Mouse (Mus musculus) layer of hippocampus, adult 9-11 months (tissue): ENCODE data around the gene Gm17334.
"Not testable (repeated sequence)": the region's sequence is repeated elsewhere in the genome, so short reads cannot be mapped to it uniquely, and the experiment has no call there.

ENCODE experiments used
- DNase-seq: peaks from one replicate; pipeline ENCODE4 v3.0.0; 2022

The Gm17334 gene

GRCm38 (mm10) chr11:53770125-53770791 lies 2.7 kb downstream of the Gm17334 start:
- peak; percentile 61 for DNase-seq

DNA sequence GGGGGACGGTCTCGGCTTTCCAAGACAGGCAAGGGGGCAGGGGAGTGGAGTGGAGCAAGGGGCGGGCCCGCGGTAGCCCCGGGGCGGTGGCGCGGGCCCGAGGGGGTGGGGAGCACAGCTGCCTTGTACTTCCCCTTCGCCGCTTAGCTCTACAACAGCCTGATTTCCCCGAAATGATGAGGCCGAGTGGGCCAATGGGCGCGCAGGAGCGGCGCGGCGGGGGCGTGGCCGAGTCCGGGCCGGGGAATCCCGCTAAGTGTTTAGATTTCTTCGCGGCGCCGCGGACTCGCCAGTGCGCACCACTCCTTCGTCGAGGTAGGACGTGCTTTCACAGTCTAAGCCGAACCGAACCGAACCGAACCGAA lies 3.2 kb downstream of the Gm17334 start, which contains the start of gene Irf1:
Gene Irf1 (plus strand): TSS at position 255 of the 365 bp plus-strand sequence.
- peak; percentile 91 for DNase-seq

GRCm38 (mm10) chr11:53769185-53769576 lies 3.8 kb downstream of the Gm17334 start:
- no peak for DNase-seq

- no peak for DNase-seq
Observed at GRCm38 (mm10) chr11:53768422-53769184, 4.4 kb downstream of the Gm17334 start.

GRCm38 (mm10) chr11:53764581-53764980 lies 8.4 kb downstream of the Gm17334 start:
- DNase-seq: no peak

DNA sequence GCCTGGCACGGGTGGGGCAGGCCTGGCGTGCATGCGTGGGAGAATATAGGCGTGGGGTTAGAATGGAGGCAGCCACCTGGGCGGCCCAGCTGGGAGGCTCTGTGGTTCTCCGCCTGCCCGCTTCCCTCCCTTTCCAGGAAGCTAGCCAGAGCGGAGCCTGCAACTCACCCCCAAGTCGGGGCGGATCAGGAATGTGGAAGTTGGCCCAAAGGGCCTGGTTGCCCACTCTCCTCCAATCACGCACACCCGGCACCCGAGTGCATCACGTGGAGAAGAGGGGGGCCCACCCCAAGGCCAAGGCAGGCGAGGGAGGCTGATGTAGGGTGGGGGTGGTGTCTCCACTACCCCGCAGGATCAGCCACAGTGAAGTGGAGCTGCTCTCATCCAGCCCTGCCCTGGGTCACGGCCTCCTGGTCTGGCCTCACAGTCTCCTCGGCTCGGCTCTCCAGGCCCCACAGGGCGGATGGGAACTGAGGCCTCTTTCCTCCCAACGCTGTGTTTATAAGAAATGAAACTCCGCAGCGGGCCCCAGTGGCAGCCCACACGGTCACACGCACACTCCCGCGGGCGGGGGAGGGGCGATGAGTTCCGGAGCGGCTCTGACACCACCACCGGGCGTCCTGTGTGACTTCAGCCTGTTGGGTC lies 9.4 kb downstream of the Gm17334 start:
- DNase-seq: peak; percentile 89

DNA sequence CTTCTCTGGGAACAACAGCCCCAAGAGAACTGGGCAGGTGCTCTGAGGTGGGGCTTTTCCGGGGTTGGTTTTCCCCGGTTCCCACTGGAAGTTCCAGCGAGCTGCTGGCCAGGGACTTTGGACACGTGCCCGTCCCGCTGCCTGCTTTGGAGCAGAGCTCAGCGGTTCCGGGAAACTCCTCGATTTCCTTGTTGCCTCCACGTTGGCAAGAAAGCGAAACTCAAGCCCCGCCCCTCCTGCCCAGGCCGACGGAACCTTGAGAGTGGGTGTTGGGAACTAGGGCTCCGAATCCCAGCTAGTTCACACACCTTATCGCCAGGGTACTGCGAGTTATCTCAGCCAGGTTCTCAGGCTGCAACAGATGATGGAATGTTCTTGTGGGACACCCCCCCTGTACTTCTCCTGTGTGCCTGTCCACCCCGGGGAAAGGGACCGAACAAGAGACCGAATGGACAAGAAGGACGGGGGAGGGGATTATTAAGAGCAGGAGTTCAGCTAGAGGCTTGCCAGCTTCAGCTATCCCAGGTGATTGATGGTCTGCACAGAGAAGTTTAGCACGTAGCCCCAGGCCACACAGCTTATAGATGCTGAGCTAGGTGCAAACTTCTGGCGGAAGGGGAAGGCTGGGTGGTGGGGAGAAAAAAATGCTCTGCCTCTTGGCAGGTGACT lies 10.0 kb downstream of the Gm17334 start:
- peak; percentile 55 for DNase-seq

GRCm38 (mm10) chr11:53762426-53762825 lies 10.6 kb downstream of the Gm17334 start:
- DNase-seq: no peak

DNA sequence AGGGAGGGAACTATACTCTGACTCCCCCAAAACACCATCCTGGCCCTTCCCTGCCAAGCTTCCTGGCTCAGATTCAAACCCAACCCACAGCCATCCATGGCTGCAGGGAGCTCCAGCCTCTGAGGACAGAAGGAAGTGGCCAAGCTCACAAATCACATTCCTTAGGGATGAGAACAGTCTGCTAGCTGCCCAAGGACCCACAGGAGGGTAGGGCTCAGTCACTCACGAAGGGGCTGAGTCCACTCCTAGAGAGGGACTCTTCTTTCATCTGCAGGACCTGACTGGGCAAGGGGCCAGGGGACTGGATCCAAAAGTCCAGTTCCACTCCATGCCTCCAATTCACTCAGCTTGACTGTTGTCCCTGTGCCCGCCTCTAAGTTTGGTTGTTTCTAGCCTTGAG lies 11.2 kb downstream of the Gm17334 start:
- no peak for DNase-seq

DNA sequence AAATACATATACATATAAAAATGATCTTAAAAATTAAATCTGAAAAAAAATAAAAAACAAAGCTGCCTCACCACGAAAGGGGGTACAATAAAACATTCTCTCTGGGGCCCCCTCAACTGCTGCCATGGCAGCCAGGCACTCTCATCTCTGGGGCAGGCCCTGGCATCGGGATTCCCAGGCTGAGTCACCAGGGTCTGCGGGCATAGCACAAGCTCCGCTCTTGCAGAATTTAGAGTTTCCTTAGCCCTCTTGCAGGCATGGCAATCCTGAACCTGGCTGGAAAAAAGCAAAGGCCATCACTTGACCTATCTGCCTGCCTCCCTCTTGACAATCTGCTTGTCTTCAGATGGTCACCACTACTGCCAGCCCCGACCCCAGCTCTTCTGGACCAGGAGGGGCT lies 11.7 kb downstream of the Gm17334 start:
- no peak for DNase-seq

- DNase-seq: no peak
Observed at GRCm38 (mm10) chr11:53759545-53760406, 13.2 kb downstream of the Gm17334 start.

DNA sequence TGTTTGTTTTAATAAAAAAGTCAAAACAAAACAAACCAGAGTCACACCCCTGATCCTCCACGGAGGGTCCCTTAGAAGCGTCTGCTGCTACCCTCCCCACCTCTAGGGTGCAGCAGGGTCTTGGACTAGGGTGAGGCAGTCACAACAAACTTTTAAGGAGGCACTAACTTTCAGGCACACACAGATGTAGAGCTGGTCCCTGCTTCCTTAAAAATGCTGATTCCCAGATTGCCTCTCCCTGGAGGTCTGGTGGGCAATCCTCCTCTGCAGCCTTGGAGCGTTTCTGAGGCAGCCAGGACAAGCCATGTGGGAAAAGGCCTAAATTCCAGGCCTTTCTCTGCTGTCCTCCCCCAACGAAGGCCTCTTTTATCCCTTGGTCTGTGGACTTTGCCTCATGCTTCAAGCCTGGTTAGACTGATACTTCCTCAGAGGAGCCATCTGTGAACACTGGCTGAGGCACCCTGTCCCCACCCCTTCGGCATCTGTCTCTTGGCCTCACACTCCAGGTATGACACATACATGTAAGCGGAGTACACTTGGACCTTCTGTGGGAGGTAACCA lies 14.1 kb downstream of the Gm17334 start:
- no peak for DNase-seq

GRCm38 (mm10) chr11:53758033-53758432 lies 15.0 kb downstream of the Gm17334 start:
- DNase-seq: not testable (repeated sequence)

DNA sequence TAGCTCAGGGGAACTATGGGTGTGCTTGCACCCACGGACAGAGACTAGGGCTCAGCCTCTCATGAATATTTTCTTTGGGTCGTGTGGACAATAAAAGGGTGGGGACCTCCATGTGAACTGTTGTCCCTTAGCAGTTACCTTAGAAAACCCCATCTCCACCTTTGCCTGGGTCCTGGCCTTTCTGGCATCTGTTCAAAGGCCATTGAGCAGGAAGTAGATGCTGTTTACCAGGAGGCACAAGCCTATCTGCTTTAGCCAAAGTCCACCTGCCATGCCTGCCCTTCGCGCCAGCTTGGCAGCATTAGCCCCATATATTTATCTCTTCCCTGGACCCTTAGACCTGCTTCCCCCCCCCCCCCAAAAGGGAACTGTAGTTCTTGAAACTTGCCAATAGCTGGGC lies 15.4 kb downstream of the Gm17334 start:
- DNase-seq: no peak

- no peak for DNase-seq
Observed at GRCm38 (mm10) chr11:53755011-53755595, 17.9 kb downstream of the Gm17334 start.

DNA sequence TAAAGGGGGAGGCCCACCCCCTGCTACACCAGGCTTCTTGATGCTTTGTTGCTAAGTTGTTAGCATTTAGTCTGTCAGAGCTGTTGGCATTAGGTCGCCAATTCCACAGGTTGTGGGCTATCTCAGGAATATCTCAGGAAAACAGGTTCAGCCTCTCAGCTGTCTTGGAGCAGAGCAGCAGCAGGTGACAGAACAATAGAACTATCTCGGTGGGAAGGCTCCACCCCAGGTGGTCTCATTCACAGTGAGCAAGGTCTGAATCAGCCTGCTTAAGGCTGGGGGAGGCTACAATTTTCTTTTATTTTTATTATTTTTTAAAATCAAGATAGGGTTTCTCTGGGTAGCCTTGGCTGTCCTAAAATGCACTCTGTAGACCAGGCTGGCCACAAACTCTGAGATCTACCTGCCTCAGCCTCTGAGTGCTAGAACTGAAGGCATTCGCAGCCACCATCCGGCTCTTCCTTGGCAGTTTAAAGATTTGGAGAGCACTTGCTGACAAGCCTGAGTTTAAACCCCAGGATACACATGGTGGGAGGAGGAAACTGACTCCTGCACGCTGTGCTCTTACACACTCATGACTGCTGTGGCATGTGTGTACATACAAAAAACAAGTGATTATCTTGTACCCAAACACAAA lies 23.2 kb downstream of the Gm17334 start:
- no peak for DNase-seq

DNA sequence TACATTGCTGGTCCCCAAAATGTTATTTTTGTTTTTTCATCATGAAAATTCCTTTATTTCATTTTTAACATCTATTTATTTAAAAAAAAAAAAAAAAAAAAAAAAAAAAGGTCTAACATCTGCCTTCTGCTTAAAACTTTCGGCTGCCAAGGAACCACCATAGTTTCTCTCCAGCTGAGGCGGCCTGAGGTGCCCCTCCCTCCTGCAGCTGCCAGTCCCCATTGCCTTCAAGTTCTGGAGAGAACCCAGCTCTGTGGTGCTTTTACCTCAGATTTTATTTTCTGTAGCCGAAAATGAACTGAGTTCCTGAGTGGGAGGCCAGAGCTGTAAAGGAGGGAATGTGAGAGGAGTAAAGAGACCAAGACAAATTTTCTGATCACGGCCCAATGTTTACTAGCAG lies 23.7 kb downstream of the Gm17334 start:
- no peak for DNase-seq

DNA sequence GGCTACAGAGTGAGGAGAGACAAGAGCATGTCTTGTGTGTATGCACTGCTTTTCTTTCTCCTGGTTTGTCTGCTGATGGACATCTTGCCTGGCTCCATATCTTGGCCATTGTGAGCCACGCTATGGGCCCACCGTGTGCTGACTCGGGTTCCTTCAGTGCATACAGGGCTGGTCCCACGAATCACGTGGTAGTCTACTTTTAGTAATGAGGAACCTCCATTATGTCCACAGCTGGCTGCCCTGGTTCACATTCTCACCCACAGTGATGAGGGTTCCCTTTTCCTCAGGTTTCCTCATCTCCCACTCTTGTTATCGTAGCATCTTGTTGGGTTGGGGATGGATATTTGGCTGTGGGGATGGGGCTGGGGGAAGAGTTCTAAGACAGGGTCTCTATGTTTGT lies 24.4 kb downstream of the Gm17334 start:
- DNase-seq: no peak

DNA sequence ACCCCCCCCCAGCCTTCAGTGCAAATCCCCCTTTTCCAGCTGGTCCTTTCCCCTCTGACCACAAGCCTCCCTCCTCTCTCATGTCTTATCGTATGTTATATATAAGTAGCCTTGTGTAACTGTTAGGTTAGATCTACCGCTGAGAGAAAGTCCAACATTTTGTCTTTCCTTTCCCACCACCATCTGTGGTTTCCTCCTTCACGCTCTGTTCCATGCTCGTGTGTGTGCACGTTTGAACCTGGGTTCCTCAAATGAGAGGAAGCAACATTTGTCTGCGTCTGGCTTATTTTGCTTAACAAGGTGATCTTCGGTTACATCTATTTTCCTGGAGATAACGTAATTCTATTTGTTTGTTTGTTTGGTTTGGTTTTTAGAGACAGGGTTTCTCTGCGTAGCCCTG lies 25.0 kb downstream of the Gm17334 start:
- no peak for DNase-seq

GRCm38 (mm10) chr11:53745260-53745659 lies 27.7 kb downstream of the Gm17334 start:
- no peak for DNase-seq

- no peak for DNase-seq
Observed at GRCm38 (mm10) chr11:53742353-53742752, 30.6 kb downstream of the Gm17334 start.
